Mouse (Mus musculus) hindbrain, embryonic 11.5 days (tissue): ENCODE data around the gene Cetn3. TPM values are rescaled to one million over a fixed set of nuclear protein-coding genes. Genes with fewer than 3 reads are reported as not detected.
A peak's percentile ranks its signal among the peaks of the same experiment; 100 is the strongest.

Experiments
- ATAC-seq: fragments of 200-750 bp; cut with Nextera tagmentation; 2 replicates; pipeline ENCODE4 v1.8.0; 2017; ENCODE audit warnings: mild to moderate bottlenecking, moderate TSS enrichment, moderate library complexity; ENCODE audit not compliant: low FRiP score
- DNase-seq: peaks from one replicate; pipeline ENCODE4 v3.0.0-alpha.2; 2015; ENCODE audit warnings: low spot score
- H3K27ac ChIP-seq: fragments of 300-500 bp; sonication (generic); 2 replicates; pipeline ENCODE4 v1.5.1; 2014; ENCODE audit warnings: mild to moderate bottlenecking, low read depth, low read length
- H3K27me3 ChIP-seq: fragments of 300-500 bp; sonication (generic); 2 replicates; pipeline ENCODE4 v1.6.1; 2014; ENCODE audit warnings: mild to moderate bottlenecking, low read length, moderate library complexity, mixed read lengths; ENCODE audit not compliant: control insufficient read depth, insufficient read depth
- H3K36me3 ChIP-seq: fragments of 300-500 bp; sonication (generic); 2 replicates; pipeline ENCODE4 v1.6.1; 2014; ENCODE audit warnings: mild to moderate bottlenecking, low read length, moderate library complexity, mixed read lengths; ENCODE audit not compliant: control insufficient read depth, insufficient read depth
- H3K4me1 ChIP-seq: fragments of 300-500 bp; sonication (generic); replicated peaks from 2 replicates; pipeline ENCODE4 v1.6.1; 2014; ENCODE audit warnings: low read length, mixed read lengths; ENCODE audit not compliant: control insufficient read depth, insufficient read depth
- H3K4me2 ChIP-seq: fragments of 300-500 bp; sonication (generic); replicated peaks from 2 replicates; pipeline ENCODE4 v1.6.1; 2014; ENCODE audit warnings: mild to moderate bottlenecking, low read depth, low read length
- H3K4me3 ChIP-seq: fragments of 300-500 bp; sonication (generic); 2 replicates; pipeline ENCODE4 v1.5.1; 2014; ENCODE audit warnings: low read depth, low read length
- H3K9ac ChIP-seq: fragments of 300-500 bp; sonication (generic); 2 replicates; pipeline ENCODE4 v1.6.1; 2014; ENCODE audit warnings: low read depth, low read length
- H3K9me3 ChIP-seq: fragments of 300-500 bp; sonication (generic); 2 replicates; pipeline ENCODE4 v1.6.1; 2016; ENCODE audit warnings: low read length; ENCODE audit not compliant: control insufficient read depth
- WGBS: fragments of 180-500 bp; shearing (Covaris S2); extraction: QIAGEN DNeasy Blood & Tissue Kit; methylation state at CpG from one replicate; pipeline ENCODE4 v1.1.7; 2014; 5-methylcytosine and 5-hydroxymethylcytosine counted together
- polyA plus RNA-seq: library from polyadenylated mRNA; unstranded; fragments of >200 nt; fragmentation: Nextera tagmentation; extraction: Ambion mirVana; gene quantifications from 2 replicates; pipeline ENCODE4 v1.2.1, GENCODE M21; 2014

Cetn3 gene
- polyA plus RNA-seq, 1 experiment from 2014 or later = 275 TPM

DNA sequence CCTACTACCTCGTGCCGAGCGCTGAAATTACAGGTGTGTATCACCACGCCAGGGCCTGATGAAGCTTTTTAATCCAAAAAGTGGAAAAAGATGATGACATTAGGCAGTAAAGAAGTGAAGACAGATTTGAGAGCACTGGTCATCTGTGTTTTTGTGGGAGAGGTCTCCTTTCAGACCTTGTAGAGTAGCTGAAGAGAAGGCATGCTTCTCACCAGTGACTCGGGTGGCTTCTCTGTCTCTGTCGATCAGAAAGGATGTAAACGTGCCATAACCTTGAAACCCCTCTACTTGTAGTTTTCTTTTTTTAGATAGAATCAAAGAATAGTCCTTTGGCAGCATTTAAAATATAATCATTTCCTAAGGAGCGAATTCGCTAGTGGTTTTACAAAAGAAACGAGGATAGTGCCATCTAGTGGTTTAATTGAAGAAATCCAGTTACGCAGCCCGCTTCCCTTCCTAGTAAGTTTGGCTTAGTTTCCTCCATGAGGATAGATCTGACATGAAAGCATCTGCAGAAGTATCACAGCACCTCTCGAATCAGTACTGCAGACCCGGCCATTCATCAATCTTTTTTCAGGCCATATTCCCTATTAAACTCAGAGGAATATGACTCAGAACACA, 21.2 kb upstream of the Cetn3 start:
- Histone ChIP-seq H3K4me1 (no peaks in the 10 kb centered on the region), H3K9me3 (no peaks in the 10 kb centered on the region), H3K9ac (no peak overlapping the region), H3K27ac (no peak overlapping the region), H3K27me3 (no peaks in the 10 kb centered on the region), H3K36me3 (no peaks in the 10 kb centered on the region), H3K4me3 (no peak overlapping the region), H3K4me2 (no peak overlapping the region)
- ATAC-seq (peak; percentile 50; the same call in 1 of the 2 replicates), DNase-seq (peak; percentile 55)
- WGBS = 31% methylated on average over 14 of the region's 14 CpGs

DNA sequence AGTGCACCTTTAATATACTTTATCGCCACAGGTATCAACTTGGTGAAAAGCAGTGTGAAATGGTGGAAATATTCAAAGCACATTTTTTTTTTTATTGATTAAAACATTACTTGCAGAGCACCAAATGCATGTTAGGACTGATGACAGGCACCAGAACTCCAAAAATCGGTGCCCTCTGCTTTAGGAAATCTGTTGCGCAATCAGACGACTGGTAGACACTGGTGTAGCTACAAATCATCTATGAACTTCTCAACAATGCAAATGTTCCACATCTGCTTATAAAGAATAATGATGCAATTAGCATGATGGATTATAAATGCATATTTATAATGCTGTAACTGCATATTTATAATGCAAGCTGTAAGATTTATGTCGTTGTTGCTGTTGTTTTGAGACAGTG, 18.7 kb upstream of the Cetn3 start:
- WGBS = 92% methylated on average over 5 of the region's 5 CpGs
- Histone ChIP-seq H3K4me2 (no peak overlapping the region), H3K4me3 (no peak overlapping the region), H3K9me3 (no peaks in the 10 kb centered on the region), H3K27ac (no peak overlapping the region), H3K36me3 (no peaks in the 10 kb centered on the region), H3K4me1 (no peaks in the 10 kb centered on the region), H3K27me3 (no peaks in the 10 kb centered on the region), H3K9ac (no peak overlapping the region)
- ATAC-seq = no peak
- DNase-seq = no peak

DNA sequence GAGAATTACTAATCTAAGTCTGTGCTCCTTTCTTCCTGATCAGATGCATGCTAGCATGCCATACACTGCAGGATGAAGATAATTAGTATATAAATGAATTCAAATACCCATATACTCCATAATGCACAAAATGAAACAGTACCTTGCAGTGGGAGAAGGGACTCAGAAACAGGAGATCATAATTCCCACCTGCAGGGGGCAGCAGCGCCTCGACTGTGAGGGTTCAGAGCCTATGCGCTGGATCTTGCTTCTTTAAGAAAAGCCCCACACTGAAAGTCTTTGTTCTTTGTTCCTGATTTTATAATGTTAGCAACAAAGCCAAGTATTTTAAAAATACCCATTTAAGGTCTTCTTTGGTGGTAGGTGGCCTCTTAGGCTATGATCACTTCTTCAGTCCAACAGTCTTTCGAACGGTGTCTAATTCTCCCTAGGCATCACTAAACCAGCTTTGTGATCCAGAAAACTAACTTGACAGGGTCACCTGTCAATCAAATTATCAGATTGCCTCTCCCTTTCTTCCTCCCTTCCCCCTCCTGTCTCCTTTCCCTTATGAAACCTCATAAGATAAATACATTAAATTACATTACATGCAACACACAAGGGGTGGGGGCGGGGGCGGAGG, 15.7 kb upstream of the Cetn3 start:
- no peak overlapping the region for H3K9ac ChIP-seq
- H3K4me1 ChIP-seq = no peaks in the 10 kb centered on the region
- peak; percentile 68 for DNase-seq
- H3K4me2 ChIP-seq = no peak overlapping the region
- H3K27ac ChIP-seq = no peak overlapping the region
- peak; percentile 59; the same call in 1 of the 2 replicates for ATAC-seq
- H3K36me3 ChIP-seq = no peaks in the 10 kb centered on the region
- H3K9me3 ChIP-seq = no peaks in the 10 kb centered on the region
- no peaks in the 10 kb centered on the region for H3K27me3 ChIP-seq
- 83% methylated on average over 7 of the region's 7 CpGs for WGBS
- no peak overlapping the region for H3K4me3 ChIP-seq

DNA sequence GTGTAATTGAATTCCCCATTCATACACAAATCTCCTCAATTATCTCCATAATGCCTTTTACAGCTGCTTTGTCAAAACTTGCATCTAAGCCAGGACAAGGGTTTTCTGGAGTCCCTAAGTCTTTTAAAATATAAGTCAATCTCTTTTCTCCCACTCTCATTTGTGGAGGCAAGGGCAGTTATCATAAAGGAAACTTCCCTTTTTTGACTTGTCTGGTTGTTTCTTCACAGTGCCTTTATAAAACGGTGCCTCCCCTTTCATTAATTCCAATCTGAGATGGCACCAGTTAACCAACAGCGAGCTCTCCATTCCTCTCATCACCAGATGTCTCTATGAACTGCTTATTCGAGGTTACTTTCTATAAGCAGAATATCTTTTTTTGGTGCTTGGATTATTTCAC, 6.7 kb upstream of the Cetn3 start:
- ATAC-seq (no peak), DNase-seq (no peak)
- Histone ChIP-seq H3K27me3 (no peaks in the 10 kb centered on the region), H3K4me2 (no peak overlapping the region), H3K36me3 (no peaks in the 10 kb centered on the region), H3K9me3 (no peaks in the 10 kb centered on the region), H3K4me1 (no peaks in the 10 kb centered on the region), H3K27ac (no peak overlapping the region), H3K9ac (no peak overlapping the region), H3K4me3 (no peak overlapping the region)
- WGBS = 81% methylated on average over 3 of the region's 3 CpGs

DNA sequence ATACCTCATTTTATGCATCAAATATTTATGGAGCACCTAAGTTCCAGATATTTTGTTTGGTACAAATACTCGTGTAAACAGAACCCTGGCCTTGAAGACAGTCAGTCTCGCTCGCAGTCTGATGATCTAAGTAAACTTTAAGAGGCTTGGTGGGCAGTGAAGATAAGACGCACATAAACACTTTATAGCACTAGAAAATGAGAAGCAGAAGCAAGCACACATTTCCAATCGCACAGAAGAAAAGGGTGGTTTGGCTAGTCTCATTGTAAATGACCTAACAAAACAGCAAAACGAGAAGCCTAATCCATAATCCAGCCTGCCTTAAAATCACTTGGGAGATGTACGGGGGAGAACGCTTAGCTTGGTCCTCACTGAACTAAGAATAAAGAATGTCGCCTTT, 402 bp upstream of the Cetn3 start:
- DNase-seq (no peak), ATAC-seq (no peak; the same call in 1 of the 2 replicates)
- Histone ChIP-seq H3K36me3 (no peaks in the 10 kb centered on the region), H3K4me3 (peak overlapping the region; percentile 67), H3K9me3 (no peaks in the 10 kb centered on the region), H3K9ac (peak overlapping the region; percentile 32), H3K4me2 (peak overlapping the region; percentile 45), H3K4me1 (no peaks in the 10 kb centered on the region), H3K27ac (0 out of 2 replicates have a peak overlapping the region, but pooled peaks have one; percentile 96), H3K27me3 (no peaks in the 10 kb centered on the region)
- WGBS = 56% methylated on average over 9 of the region's 9 CpGs

DNA sequence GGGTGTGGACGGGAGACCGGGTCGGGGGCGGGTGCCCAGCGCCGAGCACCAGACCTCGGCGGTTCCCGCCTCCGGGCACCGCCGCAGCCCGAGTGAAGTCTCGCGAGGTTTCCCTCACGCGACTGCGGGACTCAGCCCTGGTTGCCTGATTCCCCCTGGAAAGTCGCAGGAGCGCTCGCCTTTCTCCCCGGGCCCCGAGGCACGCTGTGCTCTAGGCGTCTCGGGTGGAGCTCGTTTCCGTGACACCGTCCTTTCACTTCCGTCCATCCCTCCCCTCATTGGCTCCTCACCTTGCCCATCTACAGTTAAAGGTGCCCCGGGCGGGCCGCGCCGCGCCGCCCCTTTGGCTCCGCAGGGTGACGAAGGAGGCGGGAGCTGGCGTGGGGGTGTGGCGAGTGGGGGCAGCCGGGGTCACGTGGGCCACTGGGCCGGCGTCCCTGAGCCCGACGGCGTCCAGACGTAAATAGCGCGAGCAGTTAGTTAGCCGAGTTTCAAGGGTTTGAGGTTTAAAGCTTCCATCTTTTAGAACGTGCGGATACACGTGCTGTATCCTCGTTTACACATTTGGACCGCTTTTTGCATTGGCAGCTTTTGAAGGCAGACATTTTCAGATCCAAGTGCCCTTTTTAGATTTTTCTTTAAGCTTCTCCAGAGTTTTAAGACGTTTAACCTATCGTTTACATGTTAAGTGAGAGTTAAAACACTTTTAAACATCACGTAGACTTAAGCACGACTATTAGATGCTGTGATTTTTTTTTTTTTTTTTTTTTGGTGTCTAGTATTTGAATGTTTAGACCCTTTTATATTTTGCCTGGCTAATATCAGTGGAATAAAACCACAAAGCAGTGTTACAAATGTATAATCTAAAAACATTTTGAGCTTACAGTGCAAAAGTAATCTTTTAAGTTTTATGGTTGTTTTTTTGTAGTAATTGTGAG, 797 bp downstream of the Cetn3 start:
- DNase-seq = peak; percentile 96
- 1% methylated on average over 48 of the region's 62 CpGs for WGBS
- Histone ChIP-seq H3K4me3 (peak overlapping the region; percentile 67), H3K36me3 (no peaks in the 10 kb centered on the region), H3K9ac (peak overlapping the region; percentile 54), H3K4me2 (peak overlapping the region; percentile 41), H3K27ac (peak overlapping the region; percentile 96), H3K27me3 (no peaks in the 10 kb centered on the region), H3K4me1 (no peaks in the 10 kb centered on the region), H3K9me3 (no peaks in the 10 kb centered on the region)
- ATAC-seq = peak; percentile 99

DNA sequence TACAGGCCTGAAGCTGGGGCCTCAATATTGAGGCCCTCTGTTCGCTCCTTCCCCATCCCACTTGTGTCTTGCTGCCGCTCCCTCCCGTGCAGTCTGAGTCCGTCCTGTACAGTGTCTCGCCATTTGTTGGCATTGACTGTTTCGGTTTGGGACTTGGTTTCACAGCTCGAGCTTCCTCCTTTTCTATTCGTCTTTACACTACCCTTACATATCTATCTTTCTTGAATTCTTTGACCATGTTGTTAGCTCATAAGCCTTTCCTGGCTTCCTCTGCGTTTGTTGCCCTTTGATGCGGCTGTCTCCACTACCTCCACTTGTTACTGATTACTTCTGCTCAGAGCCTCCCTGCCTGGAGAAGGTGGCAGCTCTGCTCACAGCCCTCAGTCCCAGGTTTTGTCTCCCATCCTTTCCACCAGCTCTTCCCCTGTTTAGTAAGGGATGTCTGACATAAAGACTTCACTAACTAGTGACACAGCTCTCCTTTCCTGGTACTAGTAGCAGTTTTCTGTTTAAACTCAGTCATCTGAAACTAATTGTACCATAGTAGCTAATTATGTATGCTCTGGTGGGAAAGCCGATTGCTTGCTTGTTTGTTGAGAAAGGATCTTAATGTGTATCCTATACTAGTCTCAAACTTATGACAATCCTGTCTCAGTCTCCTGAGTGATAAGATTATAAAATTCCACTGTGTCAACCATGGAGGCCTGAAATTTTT, 3.0 kb downstream of the Cetn3 start:
- Histone ChIP-seq H3K4me3 (no peak overlapping the region), H3K36me3 (no peaks in the 10 kb centered on the region; the same call in 1 of the 2 replicates), H3K4me2 (no peak overlapping the region), H3K27ac (no peak overlapping the region), H3K9ac (no peak overlapping the region), H3K4me1 (no peaks in the 10 kb centered on the region), H3K9me3 (no peaks in the 10 kb centered on the region), H3K27me3 (no peaks in the 10 kb centered on the region)
- 78% methylated on average over 11 of the region's 11 CpGs for WGBS
- DNase-seq (no peak), ATAC-seq (no peak)

DNA sequence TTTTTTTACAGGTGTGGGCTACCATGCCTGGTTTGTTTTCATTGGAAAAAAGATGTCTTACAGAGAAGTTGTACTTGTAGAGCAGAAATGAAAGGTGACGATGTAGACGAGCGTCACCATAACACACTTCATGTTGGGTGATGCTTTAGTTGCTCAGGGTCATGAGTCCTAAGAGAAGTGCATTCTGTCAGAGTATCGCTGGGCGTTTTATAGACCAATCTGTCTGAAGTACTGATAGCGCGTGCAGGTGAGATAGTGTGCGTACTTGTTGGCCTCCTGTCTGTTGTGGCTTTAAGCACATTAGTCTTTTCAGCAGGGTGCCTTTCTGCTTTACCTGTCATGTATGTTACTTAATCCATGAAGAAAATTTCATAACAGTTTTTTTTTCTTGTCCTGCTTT, 7.3 kb downstream of the Cetn3 start:
- Histone ChIP-seq H3K9ac (no peak overlapping the region), H3K27me3 (no peaks in the 10 kb centered on the region), H3K4me2 (no peak overlapping the region), H3K9me3 (no peaks in the 10 kb centered on the region), H3K27ac (no peak overlapping the region), H3K4me3 (no peak overlapping the region), H3K4me1 (no peaks in the 10 kb centered on the region), H3K36me3 (no peaks in the 10 kb centered on the region; the same call in 1 of the 2 replicates)
- DNase-seq (no peak), ATAC-seq (no peak)
- WGBS = 92% methylated on average over 8 of the region's 8 CpGs
